Mouse (Mus musculus): Measurements from ENCODE around the gene Tcl1b3. TPM values are rescaled to one million over a fixed set of nuclear protein-coding genes. Genes with fewer than 3 reads are reported as not detected.
"Not testable (repeated sequence)": the region's sequence is repeated elsewhere in the genome, so short reads cannot be mapped to it uniquely, and the experiment has no call there.

The Tcl1b3 gene
- polyA plus RNA-seq, 1 experiment from 2014 or later, result not detected

- H3K36me3 ChIP-seq (replicated peaks); H3K4me3 ChIP-seq; DNase-seq (ENCODE audit: low spot score); H3K27me3 ChIP-seq (replicated peaks; ENCODE audit: low read depth, poor library complexity, severe bottlenecking); H3K4me1 ChIP-seq; H3K9me3 ChIP-seq; H3K27ac ChIP-seq (replicated peaks): not testable (repeated sequence)
- 41% methylated on average over 7 of the region's 7 CpGs for WGBS
Observed at GRCm38 (mm10) chr12:105199684-105200497, 9.0 kb downstream of the Tcl1b3 start.

- WGBS, result 86% methylated on average over 1 of the region's 1 CpGs
- not testable (repeated sequence) for H3K36me3 ChIP-seq (replicated peaks); H3K4me1 ChIP-seq; H3K4me3 ChIP-seq; H3K27ac ChIP-seq (replicated peaks); DNase-seq (ENCODE audit: low spot score); H3K9me3 ChIP-seq; H3K27me3 ChIP-seq (replicated peaks; ENCODE audit: low read depth, poor library complexity, severe bottlenecking)
Observed at GRCm38 (mm10) chr12:105201657-105202056, 10.8 kb downstream of the Tcl1b3 start, which contains the start of gene Tcl1b4. Tcl1b4 (plus strand) TSS chr12:105201957.

GRCm38 (mm10) chr12:105207071-105207470 lies 16.2 kb downstream of the Tcl1b3 start:
- Histone ChIP-seq H3K27me3 (replicated peaks; ENCODE audit: low read depth, poor library complexity, severe bottlenecking) (no peaks in the 10 kb centered on the region), H3K27ac (replicated peaks) (no peak overlapping the region), H3K9me3 (no peaks in the 10 kb centered on the region), H3K4me1 (no peaks in the 10 kb centered on the region), H3K36me3 (replicated peaks) (no peaks in the 10 kb centered on the region), H3K4me3 (no peak overlapping the region)
- WGBS, result 70% methylated on average over 1 of the region's 1 CpGs
- no peak for DNase-seq (ENCODE audit: low spot score)

GRCm38 (mm10) chr12:105208441-105208840 lies 17.6 kb downstream of the Tcl1b3 start:
- WGBS, result 89% methylated on average over 1 of the region's 1 CpGs
- no peaks in the 10 kb centered on the region for H3K4me1 ChIP-seq
- H3K27ac ChIP-seq (replicated peaks), result no peak overlapping the region
- no peaks in the 10 kb centered on the region for H3K27me3 ChIP-seq (replicated peaks; ENCODE audit: low read depth, poor library complexity, severe bottlenecking)
- H3K36me3 ChIP-seq (replicated peaks), result no peaks in the 10 kb centered on the region
- H3K9me3 ChIP-seq, result no peaks in the 10 kb centered on the region
- DNase-seq (ENCODE audit: low spot score), result no peak
- no peak overlapping the region for H3K4me3 ChIP-seq

GRCm38 (mm10) chr12:105209231-105209630 lies 18.4 kb downstream of the Tcl1b3 start:
- no peak for DNase-seq (ENCODE audit: low spot score)
- no peak overlapping the region for H3K27ac ChIP-seq (replicated peaks)
- H3K4me3 ChIP-seq, result no peak overlapping the region
- no peaks in the 10 kb centered on the region for H3K4me1 ChIP-seq
- no peaks in the 10 kb centered on the region for H3K9me3 ChIP-seq
- WGBS, result 94% methylated on average over 7 of the region's 7 CpGs
- no peaks in the 10 kb centered on the region for H3K27me3 ChIP-seq (replicated peaks; ENCODE audit: low read depth, poor library complexity, severe bottlenecking)
- H3K36me3 ChIP-seq (replicated peaks), result no peaks in the 10 kb centered on the region

- no peak for DNase-seq (ENCODE audit: low spot score)
- Histone ChIP-seq H3K27me3 (replicated peaks; ENCODE audit: low read depth, poor library complexity, severe bottlenecking) (no peaks in the 10 kb centered on the region), H3K4me3 (no peak overlapping the region), H3K27ac (replicated peaks) (no peak overlapping the region), H3K9me3 (no peaks in the 10 kb centered on the region), H3K36me3 (replicated peaks) (no peaks in the 10 kb centered on the region), H3K4me1 (no peaks in the 10 kb centered on the region)
- 87% methylated on average over 7 of the region's 7 CpGs for WGBS
Observed at GRCm38 (mm10) chr12:105217101-105217760, 26.4 kb downstream of the Tcl1b3 start.

- Histone ChIP-seq H3K4me1 (0 out of 2 replicates have a peak, but pooled peaks cover 5% of the 10 kb centered on the region), H3K4me3 (no peak within 1 kb of the TSS), H3K27me3 (replicated peaks; ENCODE audit: low read depth, poor library complexity, severe bottlenecking) (no peaks in the 10 kb centered on the region), H3K36me3 (replicated peaks) (no peaks in the 10 kb centered on the region), H3K9me3 (no peaks in the 10 kb centered on the region), H3K27ac (replicated peaks) (no peak within 1 kb of the TSS)
- 93% methylated on average over 22 of the region's 22 CpGs for WGBS
- no peak for DNase-seq (ENCODE audit: low spot score)
Observed at GRCm38 (mm10) chr12:105222601-105223319, 31.9 kb downstream of the Tcl1b3 start, which contains the start of gene Tcl1. Tcl1 (minus strand) TSS chr12:105222793.

- no peaks in the 10 kb centered on the region for H3K36me3 ChIP-seq (replicated peaks)
- no peak for DNase-seq (ENCODE audit: low spot score)
- no peak overlapping the region for H3K4me3 ChIP-seq
- H3K4me1 ChIP-seq, result 0 out of 2 replicates have a peak, but pooled peaks cover 5% of the 10 kb centered on the region
- no peaks in the 10 kb centered on the region for H3K27me3 ChIP-seq (replicated peaks; ENCODE audit: low read depth, poor library complexity, severe bottlenecking)
- H3K9me3 ChIP-seq, result no peaks in the 10 kb centered on the region
- no peak overlapping the region for H3K27ac ChIP-seq (replicated peaks)
- WGBS, result 49% methylated on average over 16 of the region's 16 CpGs
Observed at GRCm38 (mm10) chr12:105224621-105225320, 33.9 kb downstream of the Tcl1b3 start.

GRCm38 (mm10) chr12:105234362-105234761 lies 43.5 kb downstream of the Tcl1b3 start:
- DNase-seq (ENCODE audit: low spot score), result no peak
- H3K4me3 ChIP-seq, result no peak overlapping the region
- no peaks in the 10 kb centered on the region for H3K36me3 ChIP-seq (replicated peaks)
- no peak overlapping the region for H3K27ac ChIP-seq (replicated peaks)
- no peaks in the 10 kb centered on the region for H3K4me1 ChIP-seq
- 64% methylated on average over 11 of the region's 11 CpGs for WGBS
- H3K27me3 ChIP-seq (replicated peaks; ENCODE audit: low read depth, poor library complexity, severe bottlenecking), result no peaks in the 10 kb centered on the region
- H3K9me3 ChIP-seq, result no peaks in the 10 kb centered on the region

- Histone ChIP-seq H3K9me3 (no peaks in the 10 kb centered on the region), H3K36me3 (replicated peaks) (no peaks in the 10 kb centered on the region), H3K4me3 (no peak overlapping the region), H3K27me3 (replicated peaks; ENCODE audit: low read depth, poor library complexity, severe bottlenecking) (no peaks in the 10 kb centered on the region), H3K4me1 (no peaks in the 10 kb centered on the region), H3K27ac (replicated peaks) (no peak overlapping the region)
- no peak for DNase-seq (ENCODE audit: low spot score)
- WGBS, result 78% methylated on average over 3 of the region's 3 CpGs
Observed at GRCm38 (mm10) chr12:105235091-105235490, 44.2 kb downstream of the Tcl1b3 start.

- no peak for DNase-seq (ENCODE audit: low spot score)
- Histone ChIP-seq H3K27ac (replicated peaks) (no peak overlapping the region), H3K4me3 (no peak overlapping the region), H3K36me3 (replicated peaks) (no peaks in the 10 kb centered on the region), H3K9me3 (no peaks in the 10 kb centered on the region), H3K27me3 (replicated peaks; ENCODE audit: low read depth, poor library complexity, severe bottlenecking) (no peaks in the 10 kb centered on the region), H3K4me1 (no peaks in the 10 kb centered on the region)
- 86% methylated on average over 9 of the region's 9 CpGs for WGBS
Observed at GRCm38 (mm10) chr12:105239060-105239459, 48.2 kb downstream of the Tcl1b3 start.

Measured in embryonic facial prominence, embryonic 10.5 days (tissue).